Mouse (Mus musculus) ES-Bruce4 (cell line): Measurements from ENCODE around the gene Fbxo28.

Source experiments
- CTCF ChIP-seq: IDR thresholded peaks from one replicate; pipeline ENCODE4 v1.8.1; 2011; ENCODE audit warnings: low read depth, low read length
- POLR2A ChIP-seq: IDR thresholded peaks from one replicate; pipeline ENCODE4 v1.8.1; 2011; ENCODE audit warnings: low read length; ENCODE audit not compliant: insufficient read depth

DNA sequence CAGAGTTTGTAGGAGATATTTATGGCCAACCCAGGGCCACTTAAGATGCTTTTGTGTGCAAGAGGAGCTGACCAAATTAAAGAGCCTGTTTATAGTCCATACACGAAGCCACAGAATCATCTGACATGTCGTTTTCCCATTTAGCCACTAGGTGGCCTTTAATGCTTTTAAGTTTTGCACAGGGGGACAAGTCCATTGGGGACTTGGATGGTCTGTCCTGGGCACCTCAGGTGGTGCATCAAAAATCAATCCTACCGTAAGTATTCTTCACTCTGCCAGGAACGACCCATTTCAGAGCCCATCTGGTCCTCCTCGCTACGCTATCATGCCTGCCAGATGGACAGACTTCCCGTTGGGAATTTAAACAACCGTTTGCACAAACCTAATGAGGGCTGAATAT lies 34.8 kb upstream of the Fbxo28 start:
- no peak for TF ChIP-seq POLR2A
- peak; percentile 10 for TF ChIP-seq CTCF
